Mouse (Mus musculus) heart, postnatal 10 days (tissue): ENCODE data around the gene Uggt1. TPM values are rescaled to one million over a fixed set of nuclear protein-coding genes. Genes with fewer than 3 reads are reported as not detected.

Experiments
- DNase-seq, 2 experiments: peaks; one replicate each; pipeline ENCODE4 v3.0.0; 2021
- intact Hi-C: fragments of 180-260 bp; cut with DNase I; formaldehyde crosslinking; loops from one replicate; pipeline ENCODE4 v1.15.1; 2025
- total RNA-seq, 2 experiments: library from RNA; stranded (reverse); gene quantifications; 2 replicates each; pipeline ENCODE4 v1.2.3; 2021

Gene Uggt1
- total RNA-seq, 2 experiments from 2014 or later = 32.5 to 35.8 TPM

DNA sequence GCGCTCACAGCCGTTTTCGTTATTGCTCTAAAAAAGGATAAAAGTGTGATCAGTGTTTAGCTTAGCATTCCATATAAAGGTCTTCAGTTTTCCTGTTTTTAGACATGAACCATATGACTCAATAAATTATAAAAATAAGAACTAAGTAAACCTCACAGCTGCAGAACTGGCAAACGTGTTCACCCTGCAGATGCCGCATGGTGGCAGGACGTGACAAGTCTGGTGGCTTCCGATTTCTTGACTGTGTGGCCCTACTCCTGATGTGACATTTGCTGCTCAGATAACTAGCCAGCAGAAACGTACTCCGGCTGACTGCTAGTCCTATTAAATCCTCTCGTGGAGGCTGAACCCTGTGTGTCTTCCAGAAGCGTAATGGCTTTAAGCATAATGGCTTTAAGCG lies 42.8 kb downstream of the Uggt1 start:
- DNase-seq = no peak
- intact Hi-C loops = no loop called here

DNA sequence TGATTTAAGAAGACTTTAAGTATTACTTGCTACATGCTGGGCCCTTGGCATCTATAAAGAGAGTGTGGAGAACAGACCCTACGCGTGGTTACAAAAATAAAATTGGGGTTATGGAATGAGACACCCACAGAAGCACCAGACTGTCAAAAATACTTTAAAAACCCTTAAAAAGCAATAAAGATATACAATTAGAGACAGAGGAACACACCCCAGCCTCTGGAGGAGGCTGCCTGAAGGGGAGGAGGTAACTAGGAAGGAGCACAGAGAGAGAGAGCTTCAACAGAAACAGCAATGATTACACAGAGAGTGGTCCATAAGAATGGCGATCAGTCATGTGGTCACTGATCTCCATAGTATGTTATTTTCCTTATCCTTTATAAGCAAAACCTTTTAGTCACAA lies 50.0 kb downstream of the Uggt1 start:
- intact Hi-C loops = no loop called here
- no peak for DNase-seq

DNA sequence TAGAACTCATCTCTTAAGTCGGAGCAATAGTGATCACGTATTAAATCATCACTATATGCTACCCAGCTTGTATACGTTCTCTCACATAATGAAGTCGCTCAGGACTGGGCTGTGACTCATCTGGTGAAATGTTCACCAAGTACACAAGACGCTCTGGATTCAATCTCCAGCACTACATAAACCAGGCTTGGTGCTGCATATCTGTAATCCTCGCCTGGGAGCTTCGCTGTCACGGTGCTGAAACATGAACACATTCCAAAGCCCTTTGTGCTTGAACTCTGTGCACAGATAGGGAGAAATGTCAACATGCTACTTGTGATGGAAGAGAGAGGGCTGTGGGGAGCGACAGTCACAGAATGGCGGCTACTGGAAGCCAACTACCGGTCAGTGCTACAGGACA lies 52.6 kb downstream of the Uggt1 start:
- DNase-seq = no peak
- intact Hi-C loops = no loop called here

DNA sequence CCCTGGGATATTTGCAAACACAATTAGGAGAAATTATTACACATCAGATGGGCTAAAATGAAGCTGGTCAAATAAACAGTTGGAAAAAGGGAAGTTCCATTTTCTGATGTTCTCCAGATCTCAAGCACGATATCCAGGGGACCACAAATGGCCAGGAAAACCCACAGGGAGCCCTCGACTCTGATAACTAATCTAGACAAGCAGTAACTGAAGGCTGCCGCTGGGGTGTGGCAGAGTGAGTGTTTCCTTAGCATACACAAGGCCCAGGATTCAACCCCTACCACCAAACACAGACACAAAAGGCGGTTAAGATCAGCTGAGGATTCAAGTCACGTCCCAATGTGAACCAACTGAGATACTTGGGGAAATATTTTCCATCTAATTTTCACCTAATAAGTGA lies 64.5 kb downstream of the Uggt1 start:
- no peak for DNase-seq
- intact Hi-C loops = no loop called here

DNA sequence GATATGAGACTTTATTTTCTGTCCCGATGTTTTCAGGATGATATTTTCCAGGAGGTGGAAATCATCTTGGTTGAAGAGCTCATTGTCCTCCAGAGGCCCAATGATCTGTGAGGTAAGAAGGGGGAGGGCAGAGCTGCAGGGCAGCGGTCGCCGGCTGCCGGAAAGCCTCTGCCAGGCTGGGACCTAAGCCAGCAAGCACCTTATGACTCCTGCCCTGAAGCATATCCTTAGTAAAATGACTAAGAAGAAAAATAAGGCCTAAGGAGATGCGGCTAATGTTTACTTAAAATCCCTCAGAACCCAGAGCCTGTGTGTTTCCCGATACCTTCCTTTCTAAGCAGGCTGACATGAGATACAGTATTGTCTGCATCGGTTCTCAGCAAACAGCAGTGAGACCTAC lies 71.1 kb downstream of the Uggt1 start:
- peak; percentile 32 to 35 for DNase-seq
- intact Hi-C loops = no loop called here

DNA sequence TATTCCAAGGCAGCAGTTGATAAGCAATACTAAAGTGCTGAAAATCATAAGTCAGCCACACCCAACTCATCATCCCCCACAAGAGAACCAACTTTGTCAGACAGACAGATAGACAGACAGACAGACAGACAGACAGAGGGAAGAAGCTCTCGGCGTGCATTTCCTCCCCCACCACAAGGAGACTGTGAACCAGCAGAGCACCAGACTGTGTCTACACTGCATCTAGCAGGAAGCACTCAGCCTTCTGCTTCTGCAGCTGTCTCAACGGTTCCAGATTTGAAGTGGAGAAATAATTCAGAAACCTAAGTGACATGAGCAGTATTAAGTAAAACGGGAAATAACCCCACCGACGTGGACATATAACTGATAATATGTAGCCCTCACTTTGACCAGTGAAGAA lies 71.6 kb downstream of the Uggt1 start:
- no peak for DNase-seq
- intact Hi-C loops = no loop called here

DNA sequence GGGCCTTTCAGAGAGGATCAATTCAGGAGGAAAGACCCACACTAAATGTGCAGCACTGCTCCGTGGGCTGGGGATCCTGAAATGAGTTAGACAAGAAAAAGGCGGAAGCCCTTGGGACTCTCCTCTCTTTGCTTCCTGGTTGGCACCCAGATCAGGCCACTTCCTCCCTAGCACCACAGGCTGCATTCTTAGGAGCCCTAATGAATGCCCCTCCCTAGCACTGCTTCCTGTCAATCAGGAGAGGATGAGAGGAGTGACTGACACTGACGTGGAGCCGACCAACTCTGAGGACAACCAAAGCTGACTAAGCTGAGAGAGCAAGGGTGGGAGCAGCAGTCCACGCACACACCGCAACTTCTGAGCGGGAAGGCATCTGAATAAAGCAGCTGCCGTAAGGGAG lies 81.8 kb downstream of the Uggt1 start:
- intact Hi-C loops = no loop called here
- peak; percentile 22 to 23 for DNase-seq

DNA sequence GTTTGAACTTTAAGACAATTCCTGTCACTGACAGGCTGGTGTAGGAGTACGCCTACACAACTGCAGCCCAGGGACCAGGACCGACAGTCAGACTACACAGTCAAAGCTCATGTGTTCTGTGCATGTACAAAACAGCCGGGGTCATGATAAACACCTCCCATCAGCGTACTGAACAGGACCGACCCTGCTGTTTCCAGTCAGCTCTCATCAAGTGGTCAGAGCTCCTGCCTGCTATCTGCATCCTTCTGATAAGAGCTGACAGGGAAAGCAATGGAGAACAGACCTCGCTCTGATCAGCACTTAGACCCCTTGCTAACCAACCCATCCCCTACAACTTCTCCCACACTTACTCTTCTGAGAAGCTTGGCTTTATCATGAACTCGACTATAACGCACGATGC lies 83.3 kb downstream of the Uggt1 start:
- DNase-seq = no peak
- intact Hi-C loops = no loop called here

DNA sequence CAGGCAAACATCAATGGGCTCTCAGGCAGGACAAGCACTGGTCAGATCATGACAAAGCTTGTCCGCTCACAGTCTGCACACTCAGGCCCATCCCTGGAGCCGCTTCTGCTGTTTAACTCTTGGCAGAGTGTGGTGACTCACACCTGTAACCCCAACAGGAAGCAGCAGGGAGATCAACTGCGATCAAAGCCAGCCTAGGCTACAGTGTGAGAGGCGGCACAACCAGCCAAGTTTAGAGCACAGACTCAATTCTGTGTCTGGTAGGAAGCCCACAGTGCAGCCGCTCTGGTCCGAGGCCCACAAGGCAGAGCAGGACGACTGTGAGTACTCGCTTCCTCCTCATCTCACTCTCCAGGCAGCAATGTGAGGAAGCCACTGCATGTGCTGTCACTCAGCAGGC lies 84.3 kb downstream of the Uggt1 start:
- no peak for DNase-seq
- intact Hi-C loops = no loop called here

DNA sequence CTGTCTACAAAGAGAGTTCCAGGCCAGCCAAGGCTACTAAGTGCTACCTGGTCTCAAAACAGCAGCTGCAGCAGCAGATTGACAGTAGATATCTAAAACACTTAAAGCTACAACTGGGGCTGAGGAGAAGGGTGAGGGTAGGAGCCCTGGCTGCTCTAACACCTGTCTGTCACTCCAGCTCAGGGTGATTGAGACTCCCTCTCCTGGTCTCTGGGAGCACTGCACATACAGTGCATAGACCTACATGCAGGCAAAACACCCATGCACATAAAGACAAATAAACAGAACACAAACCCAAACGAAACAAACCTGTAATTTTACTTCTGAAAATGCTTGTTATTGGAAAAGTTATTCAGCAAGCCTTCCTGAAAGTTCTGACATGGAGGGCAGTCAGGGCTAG lies 95.1 kb downstream of the Uggt1 start:
- DNase-seq = peak; percentile 51 to 56
- intact Hi-C loops = no loop called here

DNA sequence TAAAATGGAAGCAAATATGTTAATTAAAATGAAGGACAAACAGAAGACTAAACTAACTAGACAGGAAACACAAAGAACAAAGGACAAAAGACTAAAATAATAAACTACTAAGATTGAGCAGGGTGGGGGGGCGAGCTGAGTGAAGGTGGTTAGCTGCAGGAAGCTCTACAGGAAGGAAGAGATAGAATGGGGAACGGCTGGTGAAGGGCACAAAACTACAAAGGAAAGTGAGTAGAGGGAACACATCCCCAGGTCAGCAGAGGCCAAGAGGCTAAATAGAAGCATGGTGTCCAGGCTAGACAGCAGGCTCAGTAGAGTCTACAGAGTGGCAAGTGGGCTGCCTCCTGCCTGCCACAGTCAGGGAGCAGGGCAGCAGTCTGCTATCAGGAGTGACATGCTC lies 95.7 kb downstream of the Uggt1 start:
- no peak for DNase-seq
- intact Hi-C loops = no loop called here

DNA sequence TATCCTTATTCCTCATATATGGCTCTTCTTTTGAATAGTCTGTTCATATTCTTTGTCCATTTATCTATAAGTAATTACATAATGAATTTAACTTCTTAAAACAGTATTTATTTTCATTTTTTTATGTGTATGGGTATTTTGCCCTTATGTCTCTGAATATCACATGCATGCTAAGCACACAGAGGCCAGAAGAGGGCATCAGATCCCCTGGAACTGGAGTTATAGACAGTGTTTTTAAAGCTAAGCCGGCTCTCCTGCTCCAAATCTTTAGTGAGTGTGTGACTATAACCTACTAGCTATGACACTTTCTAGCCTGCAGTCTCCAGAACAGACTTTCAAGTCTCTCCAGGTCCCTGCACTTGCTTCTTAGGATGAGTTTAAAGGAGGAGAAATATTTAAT lies 99.5 kb downstream of the Uggt1 start:
- intact Hi-C loops = loop anchor here (2.0 kb wide), 2 partner anchors 108 to 134 kb away; no protein-coding TSS in a partner anchor
- DNase-seq = peak; percentile 64 to 65

DNA sequence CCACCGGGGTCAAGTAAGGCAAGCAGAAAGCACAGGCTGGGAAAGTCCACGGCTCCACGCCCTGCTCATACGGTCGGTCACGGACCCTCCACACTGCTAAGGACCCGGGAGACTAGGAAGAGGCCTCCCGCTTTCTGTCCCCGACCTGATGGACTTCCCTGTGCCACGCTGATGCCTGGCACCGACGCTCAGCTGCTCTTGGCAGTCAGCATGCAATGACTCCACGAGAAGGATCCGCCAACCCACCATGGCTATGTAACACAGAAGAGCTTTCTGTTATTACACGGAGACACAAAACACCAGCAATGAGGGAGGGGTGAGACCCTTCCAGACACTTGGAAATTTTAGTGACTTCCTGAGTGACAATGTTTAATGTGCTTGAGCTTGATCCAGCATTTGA lies 104.2 kb downstream of the Uggt1 start:
- intact Hi-C loops = no loop called here
- no peak for DNase-seq

DNA sequence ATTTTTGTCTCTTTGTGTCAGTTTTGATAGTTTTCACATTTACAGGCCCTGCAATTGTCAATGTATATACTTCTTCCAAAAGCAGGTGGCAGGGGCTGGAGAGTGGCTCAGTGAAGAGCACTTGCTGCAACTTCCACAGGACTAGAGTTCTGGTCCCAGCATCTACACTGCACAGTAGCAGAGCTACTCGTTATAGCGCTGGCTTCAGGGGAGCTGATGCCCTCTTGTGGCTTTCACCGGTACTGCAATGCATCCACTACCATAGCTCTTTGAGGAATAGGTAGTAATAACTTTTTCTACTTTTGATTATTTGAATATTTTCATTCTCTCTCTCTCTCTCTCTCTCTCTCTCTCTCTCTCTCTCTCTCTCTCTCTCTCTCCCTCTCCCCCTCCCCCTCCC lies 109.9 kb downstream of the Uggt1 start:
- peak; percentile 74 to 82 for DNase-seq
- intact Hi-C loops = loop anchor here (2.0 to 10.0 kb wide), 4 partner anchors 64 to 1240 kb away; no protein-coding TSS in a partner anchor

DNA sequence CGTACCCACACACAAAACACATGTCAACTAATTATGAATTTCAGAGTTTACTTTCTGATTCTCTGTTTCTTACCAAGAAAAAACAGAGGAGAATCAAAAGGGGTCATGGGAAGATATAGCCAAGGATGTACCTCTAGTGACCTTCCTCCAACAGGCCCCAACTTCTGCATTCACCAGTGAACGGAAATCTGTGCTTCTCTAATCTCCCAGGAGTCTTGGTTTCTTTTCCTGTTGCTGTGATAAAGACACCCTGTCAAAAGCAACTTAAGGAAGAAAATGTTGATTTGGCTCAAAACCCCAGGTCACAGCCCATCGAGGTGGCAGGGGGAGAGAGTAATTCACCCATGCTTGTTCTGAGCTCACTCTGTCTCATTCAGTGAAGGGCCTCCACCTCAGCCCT lies 110.9 kb downstream of the Uggt1 start:
- DNase-seq = no peak
- intact Hi-C loops = loop anchor here (2.0 to 10.0 kb wide), 4 partner anchors 63 to 1239 kb away; no protein-coding TSS in a partner anchor

DNA sequence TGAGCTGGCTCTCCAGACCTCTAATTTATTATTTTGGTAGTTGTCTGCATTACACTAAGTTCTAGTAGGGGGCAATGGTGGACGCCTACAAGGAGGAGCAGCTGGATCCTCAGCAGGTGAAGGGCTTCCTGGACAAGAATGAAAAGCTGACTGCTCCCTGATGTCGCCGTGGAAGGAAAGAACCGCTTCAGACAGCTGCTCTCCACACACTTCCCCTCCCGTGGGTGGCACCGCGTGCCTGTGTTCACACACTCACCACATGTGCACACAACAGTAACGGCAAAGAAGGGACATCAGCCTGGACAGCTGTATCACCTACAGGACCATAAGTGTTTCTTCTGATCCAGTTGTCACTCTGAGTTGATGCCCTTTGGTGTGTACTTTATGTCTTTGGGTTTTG lies 111.5 kb downstream of the Uggt1 start:
- no peak for DNase-seq
- intact Hi-C loops = loop anchor here (10.0 kb wide), 3 partner anchors 288 to 1238 kb away; no protein-coding TSS in a partner anchor

DNA sequence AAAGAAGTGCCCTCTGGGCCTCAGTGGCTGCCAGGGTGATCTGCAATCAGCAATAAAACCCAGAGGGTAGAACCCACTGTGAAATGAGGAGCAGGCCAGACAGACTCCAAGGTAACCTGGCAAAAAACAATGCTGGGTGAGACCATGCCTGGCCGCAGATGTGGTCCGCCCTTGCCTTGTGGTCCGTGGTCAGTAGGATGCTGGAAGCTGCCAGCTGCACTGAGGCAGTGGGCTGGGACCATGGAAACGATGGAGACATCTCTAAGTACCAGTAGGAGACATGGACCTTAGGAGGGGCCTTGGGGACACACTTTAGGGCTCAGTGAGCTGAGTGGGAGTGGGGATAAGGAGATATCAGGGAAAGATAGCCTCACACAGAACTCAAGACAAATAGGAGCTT lies 112.3 kb downstream of the Uggt1 start:
- DNase-seq = no peak
- intact Hi-C loops = loop anchor here (10.0 kb wide), 3 partner anchors 287 to 1237 kb away; no protein-coding TSS in a partner anchor

DNA sequence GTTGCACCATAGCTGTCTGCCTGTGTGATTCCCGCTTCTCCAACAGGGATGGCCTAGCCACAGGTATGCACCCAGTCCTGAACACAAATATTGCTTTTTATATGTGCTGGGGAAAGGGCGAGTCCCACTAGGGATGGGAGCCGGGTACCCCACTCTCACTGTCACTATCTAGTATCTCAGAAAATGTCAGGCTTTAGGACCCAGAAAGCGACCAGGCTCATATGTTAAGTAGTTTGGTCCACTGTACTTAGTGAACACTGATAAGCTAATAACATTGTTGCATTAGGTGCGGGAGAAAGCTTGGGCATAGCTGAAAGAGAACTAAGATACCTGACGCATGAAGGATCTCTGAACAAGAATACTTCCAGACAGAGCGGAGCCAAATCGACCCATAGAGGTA lies 112.8 kb downstream of the Uggt1 start:
- intact Hi-C loops = loop anchor here (10.0 kb wide), 3 partner anchors 287 to 1237 kb away; no protein-coding TSS in a partner anchor
- DNase-seq = no peak

DNA sequence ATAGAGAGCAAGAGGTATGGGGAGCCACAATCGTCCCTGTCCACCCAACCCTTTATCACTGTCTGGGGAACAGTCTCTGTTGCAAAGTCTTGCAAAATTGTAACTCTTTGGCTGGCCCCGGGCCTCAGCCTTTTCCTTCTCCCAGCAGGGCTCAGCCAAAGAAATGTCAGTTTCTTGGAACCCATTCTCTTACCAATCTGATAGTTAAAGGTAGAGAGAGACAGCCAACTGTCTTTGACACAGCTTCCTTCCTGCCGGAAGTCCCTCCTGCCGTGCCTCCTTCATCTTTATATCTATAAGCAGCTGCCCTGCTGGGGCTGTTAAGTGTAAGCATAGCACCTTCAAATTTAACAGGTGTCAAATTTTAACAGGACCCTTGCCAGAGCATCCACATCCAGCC lies 113.4 kb downstream of the Uggt1 start:
- no peak for DNase-seq
- intact Hi-C loops = loop anchor here (10.0 kb wide), 3 partner anchors 286 to 1236 kb away; no protein-coding TSS in a partner anchor

DNA sequence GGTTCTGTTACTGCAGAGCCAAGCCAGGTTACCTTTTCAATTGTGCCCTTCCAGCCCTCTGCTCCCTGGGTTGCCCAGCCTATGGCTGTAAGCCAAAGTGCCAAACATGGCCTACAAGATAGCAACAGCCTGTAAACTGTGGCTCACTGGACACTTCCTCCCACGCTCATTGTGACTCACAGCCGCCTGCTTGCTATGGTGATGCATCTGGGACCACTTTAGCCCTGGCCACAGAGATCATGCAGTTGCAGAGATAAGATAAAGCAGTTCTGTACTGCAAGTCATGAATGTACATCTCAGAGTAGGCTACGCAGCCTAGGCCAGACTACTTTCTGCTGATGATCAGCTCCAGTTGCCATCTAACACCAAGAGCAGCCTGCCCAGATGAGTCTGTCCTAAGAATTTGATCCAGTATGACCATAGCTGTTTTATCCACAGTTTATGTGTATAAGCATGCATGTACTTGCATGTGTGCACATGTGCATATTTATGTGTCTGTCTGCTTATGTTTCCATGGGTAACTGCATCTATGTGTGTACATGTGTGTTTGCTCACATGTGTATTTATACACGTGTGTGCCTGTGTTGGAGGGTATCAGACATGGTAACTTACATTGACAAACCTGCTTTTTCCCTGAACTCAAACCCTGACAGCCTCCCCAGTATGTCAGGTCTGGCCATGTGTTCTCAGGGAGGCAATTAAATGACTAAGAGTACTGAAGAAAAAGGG lies 114.0 kb downstream of the Uggt1 start:
- intact Hi-C loops = loop anchor here (10.0 kb wide), 3 partner anchors 286 to 1236 kb away; no protein-coding TSS in a partner anchor
- DNase-seq = peak; percentile 31 to 41

DNA sequence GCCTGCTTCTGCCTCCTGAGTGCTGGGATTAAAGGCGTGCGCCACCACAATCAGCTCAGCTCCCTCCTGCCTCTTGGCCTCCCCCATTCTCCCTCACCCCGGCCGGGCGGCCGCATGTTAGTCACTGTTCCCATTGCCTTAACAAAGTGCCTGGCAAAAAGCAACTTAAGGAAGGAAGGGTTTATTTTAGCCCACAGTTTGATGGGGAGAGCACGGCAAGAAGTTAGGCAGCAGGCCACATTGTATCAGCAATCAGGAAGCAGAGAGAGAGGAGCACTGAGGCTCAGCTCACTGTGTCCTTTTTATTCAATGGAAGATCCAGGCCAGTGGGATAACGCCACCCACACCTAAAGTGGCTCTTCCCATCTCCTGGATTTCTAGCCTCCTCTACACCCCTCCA lies 114.6 kb downstream of the Uggt1 start:
- intact Hi-C loops = loop anchor here (10.0 kb wide), 3 partner anchors 285 to 1235 kb away; no protein-coding TSS in a partner anchor

DNA sequence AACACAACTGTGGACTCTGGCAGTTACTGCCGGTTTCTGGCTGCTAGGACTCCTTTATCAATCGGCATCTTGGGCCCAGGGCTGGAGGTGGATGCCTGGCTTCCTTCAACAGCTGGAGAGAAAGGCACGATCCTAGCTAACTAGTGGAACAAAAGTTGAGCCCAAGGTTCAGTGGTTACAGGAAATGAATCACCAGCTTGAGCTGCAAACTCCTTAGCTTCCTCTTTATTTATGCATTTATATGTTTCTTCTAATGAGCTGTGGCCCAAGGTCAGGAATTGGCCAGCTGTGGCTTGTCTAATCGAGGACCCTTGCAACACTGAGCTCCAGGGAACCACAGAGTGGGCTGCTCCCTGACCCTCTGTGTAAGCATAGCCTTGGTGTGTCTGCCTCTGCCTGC lies 115.4 kb downstream of the Uggt1 start:
- intact Hi-C loops = no loop called here
- DNase-seq = peak; percentile 20 to 27

More for the DNA sequence above, 114.6 kb downstream of the Uggt1 start:
- no peak for DNase-seq
